Mouse (Mus musculus): ENCODE measurements around the gene Card11. TPM values are rescaled to one million over a fixed set of nuclear protein-coding genes. Genes with fewer than 3 reads are reported as not detected.

The Card11 gene
- polyA plus RNA-seq, 1 experiment from 2014 or later, result not detected

- Histone ChIP-seq H3K4me2 (no peak overlapping the region), H3K27ac (ENCODE audit: low read depth, low read length) (no peak overlapping the region), H3K4me3 (ENCODE audit: low read depth, low read length) (no peak overlapping the region), H3K9me3 (ENCODE audit: control insufficient read depth, low read length) (no peaks in the 10 kb centered on the region), H3K27me3 (ENCODE audit: control insufficient read depth, insufficient read depth, low read length) (no peaks in the 10 kb centered on the region), H3K36me3 (ENCODE audit: control insufficient read depth, insufficient read depth, low read length) (no peaks in the 10 kb centered on the region), H3K9ac (ENCODE audit: low read length) (no peak overlapping the region), H3K4me1 (ENCODE audit: control insufficient read depth, insufficient read depth, low read length) (peaks cover 2% of the 10 kb centered on the region; the same call in 1 of the 2 replicates)
- 85% methylated on average over 6 of the region's 6 CpGs for WGBS
- no peak for ATAC-seq (ENCODE audit: low FRiP score)
- DNase-seq (ENCODE audit: low spot score, missing footprints), result no peak
Observed at GRCm38 (mm10) chr5:140873736-140874307, 126.6 kb downstream of the Card11 start.

- WGBS, result 29% methylated on average over 18 of the region's 18 CpGs
- H3K27ac ChIP-seq (ENCODE audit: low read depth, low read length), result no peak overlapping the region
- DNase-seq (ENCODE audit: low spot score, missing footprints), result no peak
- H3K9ac ChIP-seq (ENCODE audit: low read length), result no peak overlapping the region
- peaks cover 2% of the 10 kb centered on the region; the same call in 1 of the 2 replicates for H3K4me1 ChIP-seq (ENCODE audit: control insufficient read depth, insufficient read depth, low read length)
- no peak overlapping the region for H3K4me3 ChIP-seq (ENCODE audit: low read depth, low read length)
- H3K36me3 ChIP-seq (ENCODE audit: control insufficient read depth, insufficient read depth, low read length), result no peaks in the 10 kb centered on the region
- H3K9me3 ChIP-seq (ENCODE audit: control insufficient read depth, low read length), result no peaks in the 10 kb centered on the region
- no peak for ATAC-seq (ENCODE audit: low FRiP score)
- H3K27me3 ChIP-seq (ENCODE audit: control insufficient read depth, insufficient read depth, low read length), result no peaks in the 10 kb centered on the region
- H3K4me2 ChIP-seq, result no peak overlapping the region
Observed at GRCm38 (mm10) chr5:140873039-140873551, 127.3 kb downstream of the Card11 start.

GRCm38 (mm10) chr5:140872532-140873038 is 127.8 kb downstream of the Card11 start:
- H3K4me3 ChIP-seq (ENCODE audit: low read depth, low read length), result no peak overlapping the region
- H3K4me2 ChIP-seq, result no peak overlapping the region
- H3K9ac ChIP-seq (ENCODE audit: low read length), result no peak overlapping the region
- 29% methylated on average over 11 of the region's 11 CpGs for WGBS
- peaks cover 2% of the 10 kb centered on the region; the same call in 1 of the 2 replicates for H3K4me1 ChIP-seq (ENCODE audit: control insufficient read depth, insufficient read depth, low read length)
- H3K27me3 ChIP-seq (ENCODE audit: control insufficient read depth, insufficient read depth, low read length), result no peaks in the 10 kb centered on the region
- peak; percentile 88 for DNase-seq (ENCODE audit: low spot score, missing footprints)
- H3K9me3 ChIP-seq (ENCODE audit: control insufficient read depth, low read length), result no peaks in the 10 kb centered on the region
- H3K27ac ChIP-seq (ENCODE audit: low read depth, low read length), result no peak overlapping the region
- H3K36me3 ChIP-seq (ENCODE audit: control insufficient read depth, insufficient read depth, low read length), result no peaks in the 10 kb centered on the region
- 0 out of 2 replicates have a peak, but pooled peaks have one; percentile 42 for ATAC-seq (ENCODE audit: low FRiP score)

GRCm38 (mm10) chr5:140871241-140871640 is 129.1 kb downstream of the Card11 start:
- ATAC-seq (ENCODE audit: low FRiP score) (no peak), DNase-seq (ENCODE audit: low spot score, missing footprints) (no peak)
- H3K9me3 ChIP-seq (ENCODE audit: control insufficient read depth, low read length), result no peaks in the 10 kb centered on the region
- no peaks in the 10 kb centered on the region for H3K27me3 ChIP-seq (ENCODE audit: control insufficient read depth, insufficient read depth, low read length)
- H3K36me3 ChIP-seq (ENCODE audit: control insufficient read depth, insufficient read depth, low read length), result no peaks in the 10 kb centered on the region
- H3K4me2 ChIP-seq, result no peak overlapping the region
- H3K4me1 ChIP-seq (ENCODE audit: control insufficient read depth, insufficient read depth, low read length), result peaks cover 2% of the 10 kb centered on the region; the same call in 1 of the 2 replicates
- no peak overlapping the region for H3K9ac ChIP-seq (ENCODE audit: low read length)
- 72% methylated on average over 6 of the region's 6 CpGs for WGBS
- no peak overlapping the region for H3K27ac ChIP-seq (ENCODE audit: low read depth, low read length)
- no peak overlapping the region for H3K4me3 ChIP-seq (ENCODE audit: low read depth, low read length)

- DNase-seq (ENCODE audit: low spot score, missing footprints), result peak; percentile 84
- ATAC-seq (ENCODE audit: low FRiP score), result no peak
Observed at GRCm38 (mm10) chr5:140869034-140869433, 131.3 kb downstream of the Card11 start.

GRCm38 (mm10) chr5:140859730-140860129 is 140.7 kb downstream of the Card11 start:
- ATAC-seq (ENCODE audit: low FRiP score), result no peak
- no peak overlapping the region for H3K4me2 ChIP-seq
- no peak overlapping the region for H3K27ac ChIP-seq (ENCODE audit: low read depth, low read length)
- 84% methylated on average over 5 of the region's 5 CpGs for WGBS
- no peaks in the 10 kb centered on the region for H3K36me3 ChIP-seq (ENCODE audit: control insufficient read depth, insufficient read depth, low read length)
- DNase-seq (ENCODE audit: low spot score, missing footprints), result no peak
- H3K4me1 ChIP-seq (ENCODE audit: control insufficient read depth, insufficient read depth, low read length), result no peaks in the 10 kb centered on the region
- no peak overlapping the region for H3K9ac ChIP-seq (ENCODE audit: low read length)
- no peaks in the 10 kb centered on the region for H3K9me3 ChIP-seq (ENCODE audit: control insufficient read depth, low read length)
- no peak overlapping the region for H3K4me3 ChIP-seq (ENCODE audit: low read depth, low read length)
- H3K27me3 ChIP-seq (ENCODE audit: control insufficient read depth, insufficient read depth, low read length), result no peaks in the 10 kb centered on the region

More at GRCm38 (mm10) chr5:140869034-140869433, 131.3 kb downstream of the Card11 start:
- H3K9ac ChIP-seq (ENCODE audit: low read length), result no peak overlapping the region
- no peak overlapping the region for H3K27ac ChIP-seq (ENCODE audit: low read depth, low read length)
- H3K4me3 ChIP-seq (ENCODE audit: low read depth, low read length), result no peak overlapping the region
- H3K4me1 ChIP-seq (ENCODE audit: control insufficient read depth, insufficient read depth, low read length), result peaks cover 2% of the 10 kb centered on the region; the same call in 1 of the 2 replicates
- H3K36me3 ChIP-seq (ENCODE audit: control insufficient read depth, insufficient read depth, low read length), result no peaks in the 10 kb centered on the region
- 68% methylated on average over 2 of the region's 2 CpGs for WGBS
- no peaks in the 10 kb centered on the region for H3K27me3 ChIP-seq (ENCODE audit: control insufficient read depth, insufficient read depth, low read length)
- H3K4me2 ChIP-seq, result no peak overlapping the region
- H3K9me3 ChIP-seq (ENCODE audit: control insufficient read depth, low read length), result no peaks in the 10 kb centered on the region

GRCm38 (mm10) chr5:140858335-140858734 is 142.0 kb downstream of the Card11 start:
- no peak for DNase-seq (ENCODE audit: low spot score, missing footprints)
- Histone ChIP-seq H3K4me2 (no peak overlapping the region), H3K9ac (ENCODE audit: low read length) (no peak overlapping the region), H3K36me3 (ENCODE audit: control insufficient read depth, insufficient read depth, low read length) (no peaks in the 10 kb centered on the region), H3K4me3 (ENCODE audit: low read depth, low read length) (no peak overlapping the region), H3K4me1 (ENCODE audit: control insufficient read depth, insufficient read depth, low read length) (no peaks in the 10 kb centered on the region), H3K27me3 (ENCODE audit: control insufficient read depth, insufficient read depth, low read length) (no peaks in the 10 kb centered on the region), H3K9me3 (ENCODE audit: control insufficient read depth, low read length) (no peaks in the 10 kb centered on the region), H3K27ac (ENCODE audit: low read depth, low read length) (no peak overlapping the region)
- no peak for ATAC-seq (ENCODE audit: low FRiP score)
- whole genome bisulfite sequencing, result 92% methylated on average over 3 of the region's 3 CpGs

GRCm38 (mm10) chr5:140857432-140858154 is 142.8 kb downstream of the Card11 start:
- no peaks in the 10 kb centered on the region for H3K4me1 ChIP-seq (ENCODE audit: control insufficient read depth, insufficient read depth, low read length)
- H3K9me3 ChIP-seq (ENCODE audit: control insufficient read depth, low read length), result no peaks in the 10 kb centered on the region
- no peaks in the 10 kb centered on the region for H3K36me3 ChIP-seq (ENCODE audit: control insufficient read depth, insufficient read depth, low read length)
- H3K4me2 ChIP-seq, result no peak overlapping the region
- no peak overlapping the region for H3K27ac ChIP-seq (ENCODE audit: low read depth, low read length)
- no peaks in the 10 kb centered on the region for H3K27me3 ChIP-seq (ENCODE audit: control insufficient read depth, insufficient read depth, low read length)
- no peak for ATAC-seq (ENCODE audit: low FRiP score)
- 63% methylated on average over 8 of the region's 8 CpGs for WGBS
- no peak for DNase-seq (ENCODE audit: low spot score, missing footprints)
- H3K9ac ChIP-seq (ENCODE audit: low read length), result no peak overlapping the region
- H3K4me3 ChIP-seq (ENCODE audit: low read depth, low read length), result no peak overlapping the region

Measured in midbrain, embryonic 11.5 days (tissue).